Mouse (Mus musculus) layer of hippocampus, adult 2 months (tissue): ENCODE results near the gene Sema3b. TPM values are rescaled to one million over a fixed set of nuclear protein-coding genes. Genes with fewer than 3 reads are reported as not detected.

Experiments used
- DNase-seq, 2 experiments: peaks; one replicate each; pipeline ENCODE4 v3.0.0; 2022; ENCODE audit warnings: low spot score in 2 of 2
- H3K27ac ChIP-seq: fragments of 200-600 bp; 2 replicates; pipeline ENCODE4 v1.8.1; 2022
- H3K4me3 ChIP-seq: fragments of 200-600 bp; 2 replicates; pipeline ENCODE4 v1.8.1; 2022; ENCODE audit warnings: mild to moderate bottlenecking
- CTCF ChIP-seq: fragments of 200-600 bp; conservative IDR thresholded peaks from 2 replicates; pipeline ENCODE4 v1.8.1; 2022; ENCODE audit warnings: antibody characterized with exemption, mild to moderate bottlenecking, moderate library complexity
- total RNA-seq, 2 experiments: library from RNA; stranded (reverse); gene quantifications; 2 replicates each; pipeline ENCODE4 v1.2.3; 2021

Gene Sema3b
- total RNA-seq, 2 experiments from 2014 or later: 1.9 to 2.2 TPM

- no peak for TF ChIP-seq CTCF
- no peak for DNase-seq
- H3K4me3 ChIP-seq: no peak overlapping the region
- H3K27ac ChIP-seq: peak overlapping the region; percentile 67; the same call in 1 of the 2 replicates
Measured at GRCm38 (mm10) chr9:107618778-107619545, 9.9 kb upstream of the Sema3b start.

GRCm38 (mm10) chr9:107618098-107618497 is 9.1 kb upstream of the Sema3b start:
- no peak overlapping the region for H3K4me3 ChIP-seq
- DNase-seq: no peak
- H3K27ac ChIP-seq: peak overlapping the region; percentile 67; the same call in 1 of the 2 replicates
- TF ChIP-seq CTCF: no peak

DNA sequence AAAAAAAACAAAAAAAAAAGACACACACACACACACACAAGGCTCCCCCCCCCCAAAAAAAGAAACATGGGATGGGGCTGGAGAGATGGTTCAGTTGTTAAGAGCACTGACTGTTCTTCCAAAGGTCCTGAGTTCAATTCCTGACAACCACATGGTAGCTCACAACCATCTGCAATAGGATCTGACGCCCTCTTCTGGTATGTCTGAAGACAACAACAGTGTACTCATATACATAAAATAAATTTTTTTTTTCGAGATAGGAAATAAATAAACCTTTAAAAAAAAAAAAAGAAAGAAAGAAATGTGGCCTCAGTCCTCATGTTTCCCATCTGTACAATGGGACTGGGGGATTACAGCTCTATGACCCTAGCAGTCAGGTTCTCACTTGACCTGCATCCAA is 8.4 kb upstream of the Sema3b start:
- Histone ChIP-seq H3K27ac (peak overlapping the region; percentile 67; the same call in 1 of the 2 replicates), H3K4me3 (no peak overlapping the region)
- DNase-seq: no peak
- peak; percentile 56 for TF ChIP-seq CTCF

DNA sequence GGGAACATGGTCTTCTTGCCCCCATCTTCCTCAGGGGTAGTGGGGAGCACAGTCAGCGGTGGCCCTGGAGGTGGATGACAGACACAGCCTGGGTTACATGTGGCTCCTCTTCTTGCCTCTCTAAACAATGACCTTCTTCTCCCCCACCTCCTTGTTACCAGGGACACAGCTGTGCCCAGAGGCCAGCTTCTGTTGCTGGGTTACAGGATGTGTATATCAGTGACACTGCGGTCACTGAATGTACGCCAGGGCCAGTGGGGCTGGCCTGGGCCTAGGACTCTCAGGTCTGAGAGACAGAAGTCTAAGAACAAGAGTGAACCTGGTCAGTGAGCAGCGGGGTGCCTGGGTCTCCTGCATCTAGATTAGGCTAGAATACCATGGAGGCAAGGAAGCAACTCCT is 6.0 kb upstream of the Sema3b start:
- Histone ChIP-seq H3K4me3 (no peak overlapping the region), H3K27ac (no peak overlapping the region; the same call in 1 of the 2 replicates)
- DNase-seq: no peak
- no peak for TF ChIP-seq CTCF

- peak; percentile 25 for TF ChIP-seq CTCF
- Histone ChIP-seq H3K27ac (peak overlapping the region; percentile 98), H3K4me3 (peak overlapping the region; percentile 64)
- DNase-seq: no peak
Measured at GRCm38 (mm10) chr9:107612945-107613569, 4.0 kb upstream of the Sema3b start.

GRCm38 (mm10) chr9:107612191-107612944 is 3.3 kb upstream of the Sema3b start:
- TF ChIP-seq CTCF: peak; percentile 83
- DNase-seq: peak; percentile 97 to 100
- Histone ChIP-seq H3K27ac (peak overlapping the region; percentile 98), H3K4me3 (peak overlapping the region; percentile 64)

DNA sequence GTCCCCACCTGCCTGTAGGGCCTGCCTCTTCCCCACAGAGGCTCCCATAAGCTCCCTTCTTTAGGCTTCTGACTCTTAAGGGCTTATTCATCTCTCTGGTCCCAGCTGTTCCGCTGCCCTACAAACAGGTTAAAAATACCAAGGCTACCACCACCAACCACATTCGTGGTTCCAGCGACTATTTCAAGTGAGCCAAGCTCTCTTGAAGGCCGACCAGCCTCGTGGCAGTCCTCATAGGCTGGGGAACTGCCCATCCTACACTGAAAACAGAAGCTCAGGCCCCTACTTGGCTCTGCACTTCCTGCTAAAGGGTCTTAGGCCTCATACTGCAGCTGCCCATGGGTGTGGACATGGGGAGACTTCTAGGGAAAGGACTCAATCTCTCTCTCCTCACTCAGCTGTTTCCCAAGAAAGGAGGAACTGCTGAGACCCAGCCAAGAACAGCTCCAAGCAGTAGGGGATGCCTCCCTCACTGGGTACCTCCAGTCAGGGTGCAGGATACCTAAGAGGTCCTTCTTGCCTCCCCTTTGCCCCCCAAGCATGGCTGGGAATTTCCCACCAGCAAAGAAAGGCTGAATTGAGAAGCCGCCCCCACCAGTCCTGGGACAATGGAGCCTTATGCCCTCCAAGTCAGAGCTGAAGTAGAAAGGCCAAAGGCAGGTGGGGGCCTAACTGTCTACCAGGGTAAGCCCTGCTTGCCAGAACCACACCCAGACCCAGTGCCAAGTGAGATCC is 2.6 kb upstream of the Sema3b start:
- no peak for TF ChIP-seq CTCF
- H3K27ac ChIP-seq: peak overlapping the region; percentile 98
- no peak for DNase-seq
- peak overlapping the region; percentile 64 for H3K4me3 ChIP-seq

DNA sequence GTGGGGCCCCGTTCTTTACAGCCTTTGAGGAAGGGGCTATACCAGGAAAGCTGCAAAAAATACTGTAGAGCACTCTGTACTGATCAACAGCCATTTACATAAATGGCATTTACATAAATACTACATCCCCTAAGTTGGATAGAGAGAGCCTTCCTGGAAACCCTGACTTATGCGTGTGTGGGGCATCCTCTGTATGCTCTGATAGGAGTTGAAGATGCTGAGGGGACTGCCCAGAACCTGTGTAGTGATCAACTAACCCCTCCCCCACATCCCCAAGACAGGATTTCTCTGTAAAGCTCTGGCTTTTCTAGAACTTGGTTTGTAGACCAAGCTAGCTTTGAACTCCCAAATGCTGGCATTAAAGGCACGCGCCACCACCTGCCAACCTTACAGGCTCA is 403 bp upstream of the Sema3b start:
- TF ChIP-seq CTCF: no peak
- no peak overlapping the region for H3K27ac ChIP-seq
- no peak overlapping the region for H3K4me3 ChIP-seq
- DNase-seq: no peak

- H3K4me3 ChIP-seq: no peak overlapping the region
- no peak for TF ChIP-seq CTCF
- DNase-seq: no peak
- H3K27ac ChIP-seq: peak overlapping the region; percentile 36; the same call in 1 of the 2 replicates
Measured at GRCm38 (mm10) chr9:107607653-107608245, 1.3 kb downstream of the Sema3b start.

GRCm38 (mm10) chr9:107607036-107607435 is 2.0 kb downstream of the Sema3b start:
- H3K4me3 ChIP-seq: no peak overlapping the region
- DNase-seq: no peak
- no peak overlapping the region for H3K27ac ChIP-seq
- TF ChIP-seq CTCF: no peak

GRCm38 (mm10) chr9:107606591-107606990 is 2.4 kb downstream of the Sema3b start:
- H3K27ac ChIP-seq: no peak overlapping the region
- no peak for DNase-seq
- no peak for TF ChIP-seq CTCF
- H3K4me3 ChIP-seq: no peak overlapping the region

GRCm38 (mm10) chr9:107605041-107605661 is 3.9 kb downstream of the Sema3b start:
- Histone ChIP-seq H3K27ac (no peak overlapping the region), H3K4me3 (no peak overlapping the region)
- TF ChIP-seq CTCF: no peak
- DNase-seq: no peak
